Mouse (Mus musculus): ENCODE measurements at regions not wholly inside any gene's neighbourhood (a gene's known extent, or its start where the extent isn't known, plus 50 kb on each side); places are given as distances from the start of the nearest gene placed in this dataset.

GRCm38 (mm10) chr12:78055956-78056355 is 138.1 kb upstream of the Gm6657 start:
- DNase-seq (peak; percentile 79), ATAC-seq (ENCODE audit: low FRiP score, low TSS enrichment) (peak; percentile 48; the same call in 1 of the 2 replicates)
- H3K36me3 ChIP-seq (ENCODE audit: control insufficient read depth, insufficient read depth, low read length): no peaks in the 10 kb centered on the region
- WGBS: 2% methylated on average over 9 of the region's 9 CpGs
- no peak overlapping the region for H3K27ac ChIP-seq (replicated peaks; ENCODE audit: low read depth, low read length)
- peak overlapping the region; percentile 12; the same call in 1 of the 2 replicates for H3K4me3 ChIP-seq (replicated peaks; ENCODE audit: low read depth, low read length)
- H3K9ac ChIP-seq (replicated peaks; ENCODE audit: low read length): no peak overlapping the region
- 0 out of 2 replicates have a peak, but pooled peaks cover 4% of the 10 kb centered on the region for H3K4me1 ChIP-seq (ENCODE audit: control insufficient read depth, insufficient read depth, low read length)
- H3K9me3 ChIP-seq (ENCODE audit: control insufficient read depth, low read length): no peaks in the 10 kb centered on the region
- H3K27me3 ChIP-seq (ENCODE audit: control insufficient read depth, insufficient read depth, low read length): no peaks in the 10 kb centered on the region
- H3K4me2 ChIP-seq (ENCODE audit: low read length): peak overlapping the region; percentile 50

DNA sequence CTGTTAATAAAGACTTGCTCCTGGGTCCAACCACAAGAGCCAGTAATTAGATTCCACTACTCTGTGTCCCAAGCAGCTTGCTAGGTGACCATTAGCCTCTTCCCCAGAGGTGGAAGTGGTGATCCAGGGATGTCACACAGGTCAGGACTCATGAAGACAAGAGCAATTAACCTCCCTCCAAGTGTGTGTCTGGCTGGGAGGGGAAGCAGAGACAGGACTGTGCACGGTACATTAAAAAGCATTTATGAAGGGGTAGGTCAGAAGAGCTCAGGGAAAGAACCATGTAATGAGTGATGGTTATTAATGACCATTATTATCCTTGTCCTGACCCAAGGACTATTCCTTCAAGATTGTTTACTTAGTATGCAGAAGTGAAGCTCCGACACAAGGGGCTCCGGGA is 136.9 kb upstream of the Gm6657 start:
- Histone ChIP-seq H3K9me3 (ENCODE audit: control insufficient read depth, low read length) (no peaks in the 10 kb centered on the region), H3K4me1 (ENCODE audit: control insufficient read depth, insufficient read depth, low read length) (0 out of 2 replicates have a peak, but pooled peaks cover 4% of the 10 kb centered on the region), H3K4me3 (replicated peaks; ENCODE audit: low read depth, low read length) (no peak overlapping the region), H3K36me3 (ENCODE audit: control insufficient read depth, insufficient read depth, low read length) (no peaks in the 10 kb centered on the region), H3K27ac (replicated peaks; ENCODE audit: low read depth, low read length) (no peak overlapping the region), H3K27me3 (ENCODE audit: control insufficient read depth, insufficient read depth, low read length) (no peaks in the 10 kb centered on the region), H3K4me2 (ENCODE audit: low read length) (no peak overlapping the region), H3K9ac (replicated peaks; ENCODE audit: low read length) (no peak overlapping the region)
- 68% methylated on average over 3 of the region's 3 CpGs for WGBS
- ATAC-seq (ENCODE audit: low FRiP score, low TSS enrichment) (no peak), DNase-seq (no peak)

GRCm38 (mm10) chr12:78059965-78060364 is 134.1 kb upstream of the Gm6657 start:
- DNase-seq: no peak
- Histone ChIP-seq H3K27me3 (ENCODE audit: control insufficient read depth, insufficient read depth, low read length) (no peaks in the 10 kb centered on the region), H3K4me1 (ENCODE audit: control insufficient read depth, insufficient read depth, low read length) (0 out of 2 replicates have a peak, but pooled peaks cover 4% of the 10 kb centered on the region), H3K4me2 (ENCODE audit: low read length) (no peak overlapping the region), H3K27ac (replicated peaks; ENCODE audit: low read depth, low read length) (no peak overlapping the region), H3K9ac (replicated peaks; ENCODE audit: low read length) (no peak overlapping the region), H3K36me3 (ENCODE audit: control insufficient read depth, insufficient read depth, low read length) (no peaks in the 10 kb centered on the region), H3K4me3 (replicated peaks; ENCODE audit: low read depth, low read length) (no peak overlapping the region), H3K9me3 (ENCODE audit: control insufficient read depth, low read length) (no peaks in the 10 kb centered on the region)
- WGBS: 60% methylated on average over 5 of the region's 5 CpGs
- no peak for ATAC-seq (ENCODE audit: low FRiP score, low TSS enrichment)

GRCm38 (mm10) chr12:78066024-78066423 is 128.0 kb upstream of the Gm6657 start:
- H3K27me3 ChIP-seq (ENCODE audit: control insufficient read depth, insufficient read depth, low read length): no peaks in the 10 kb centered on the region
- no peak for ATAC-seq (ENCODE audit: low FRiP score, low TSS enrichment)
- 80% methylated on average over 6 of the region's 6 CpGs for WGBS
- H3K27ac ChIP-seq (replicated peaks; ENCODE audit: low read depth, low read length): no peak overlapping the region
- no peaks in the 10 kb centered on the region for H3K36me3 ChIP-seq (ENCODE audit: control insufficient read depth, insufficient read depth, low read length)
- no peak overlapping the region for H3K9ac ChIP-seq (replicated peaks; ENCODE audit: low read length)
- H3K9me3 ChIP-seq (ENCODE audit: control insufficient read depth, low read length): no peaks in the 10 kb centered on the region
- H3K4me1 ChIP-seq (ENCODE audit: control insufficient read depth, insufficient read depth, low read length): no peaks in the 10 kb centered on the region
- no peak overlapping the region for H3K4me2 ChIP-seq (ENCODE audit: low read length)
- H3K4me3 ChIP-seq (replicated peaks; ENCODE audit: low read depth, low read length): no peak overlapping the region
- DNase-seq: no peak

DNA sequence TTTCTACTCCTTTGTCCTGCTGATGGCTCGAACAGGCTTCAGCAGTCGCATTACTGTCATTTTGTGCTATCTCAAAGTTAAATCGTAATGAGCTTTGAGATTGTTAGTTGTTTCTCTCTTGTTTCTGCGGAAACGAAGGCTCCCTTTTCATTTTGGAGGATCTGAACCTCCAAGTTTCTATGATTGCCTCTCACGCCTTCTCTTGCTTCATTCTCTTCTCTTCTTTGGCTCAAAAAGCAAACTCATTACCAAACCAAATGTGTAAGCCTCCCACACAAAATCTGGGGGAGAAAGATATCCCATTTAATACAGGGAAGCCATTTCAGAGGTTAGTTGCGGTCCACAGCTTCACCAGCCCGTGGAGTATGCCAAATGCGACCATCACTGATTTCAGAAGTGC is 121.1 kb upstream of the Gm6657 start:
- H3K4me3 ChIP-seq (replicated peaks; ENCODE audit: low read depth, low read length): no peak overlapping the region
- no peak for DNase-seq
- 65% methylated on average over 9 of the region's 9 CpGs for WGBS
- ATAC-seq (ENCODE audit: low FRiP score, low TSS enrichment): no peak
- no peak overlapping the region for H3K9ac ChIP-seq (replicated peaks; ENCODE audit: low read length)
- H3K27me3 ChIP-seq (ENCODE audit: control insufficient read depth, insufficient read depth, low read length): no peaks in the 10 kb centered on the region
- H3K9me3 ChIP-seq (ENCODE audit: control insufficient read depth, low read length): no peaks in the 10 kb centered on the region
- no peak overlapping the region for H3K4me2 ChIP-seq (ENCODE audit: low read length)
- H3K36me3 ChIP-seq (ENCODE audit: control insufficient read depth, insufficient read depth, low read length): no peaks in the 10 kb centered on the region
- no peak overlapping the region for H3K27ac ChIP-seq (replicated peaks; ENCODE audit: low read depth, low read length)
- H3K4me1 ChIP-seq (ENCODE audit: control insufficient read depth, insufficient read depth, low read length): no peaks in the 10 kb centered on the region

GRCm38 (mm10) chr12:78074290-78074802 is 119.7 kb upstream of the Gm6657 start:
- Histone ChIP-seq H3K36me3 (ENCODE audit: control insufficient read depth, insufficient read depth, low read length) (no peaks in the 10 kb centered on the region), H3K27me3 (ENCODE audit: control insufficient read depth, insufficient read depth, low read length) (no peaks in the 10 kb centered on the region), H3K4me2 (ENCODE audit: low read length) (no peak overlapping the region), H3K9me3 (ENCODE audit: control insufficient read depth, low read length) (no peaks in the 10 kb centered on the region), H3K4me3 (replicated peaks; ENCODE audit: low read depth, low read length) (no peak overlapping the region), H3K4me1 (ENCODE audit: control insufficient read depth, insufficient read depth, low read length) (peaks cover 4% of the 10 kb centered on the region; the same call in 1 of the 2 replicates), H3K9ac (replicated peaks; ENCODE audit: low read length) (no peak overlapping the region), H3K27ac (replicated peaks; ENCODE audit: low read depth, low read length) (no peak overlapping the region)
- DNase-seq: no peak
- WGBS: 94% methylated on average over 8 of the region's 8 CpGs
- no peak for ATAC-seq (ENCODE audit: low FRiP score, low TSS enrichment)

DNA sequence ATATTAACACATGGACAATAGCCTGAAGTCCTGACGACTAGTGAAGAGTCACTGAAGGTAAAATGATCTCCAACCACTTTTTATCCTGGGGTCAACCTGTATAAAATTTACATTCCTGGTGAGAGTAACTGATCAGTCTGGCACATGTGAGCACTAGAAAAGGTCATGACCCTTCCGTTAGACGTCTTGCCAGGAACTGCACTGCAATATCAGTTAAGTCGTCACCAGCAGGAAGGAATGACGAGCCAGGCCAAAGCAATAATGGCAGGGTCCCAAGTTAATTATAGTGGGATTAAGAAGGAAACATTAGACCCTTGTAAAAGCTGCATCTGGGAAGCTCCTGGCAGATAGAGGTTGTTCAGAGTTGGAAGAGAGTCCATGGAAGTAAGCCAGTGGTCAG is 116.8 kb upstream of the Gm6657 start:
- Histone ChIP-seq H3K4me1 (ENCODE audit: control insufficient read depth, insufficient read depth, low read length) (peaks cover 4% of the 10 kb centered on the region; the same call in 1 of the 2 replicates), H3K36me3 (ENCODE audit: control insufficient read depth, insufficient read depth, low read length) (no peaks in the 10 kb centered on the region), H3K4me3 (replicated peaks; ENCODE audit: low read depth, low read length) (no peak overlapping the region), H3K9me3 (ENCODE audit: control insufficient read depth, low read length) (no peaks in the 10 kb centered on the region), H3K27me3 (ENCODE audit: control insufficient read depth, insufficient read depth, low read length) (no peaks in the 10 kb centered on the region), H3K9ac (replicated peaks; ENCODE audit: low read length) (no peak overlapping the region), H3K4me2 (ENCODE audit: low read length) (no peak overlapping the region), H3K27ac (replicated peaks; ENCODE audit: low read depth, low read length) (0 out of 2 replicates have a peak overlapping the region, but pooled peaks have one; percentile 45)
- 49% methylated on average over 5 of the region's 5 CpGs for WGBS
- DNase-seq: no peak
- ATAC-seq (ENCODE audit: low FRiP score, low TSS enrichment): no peak

DNA sequence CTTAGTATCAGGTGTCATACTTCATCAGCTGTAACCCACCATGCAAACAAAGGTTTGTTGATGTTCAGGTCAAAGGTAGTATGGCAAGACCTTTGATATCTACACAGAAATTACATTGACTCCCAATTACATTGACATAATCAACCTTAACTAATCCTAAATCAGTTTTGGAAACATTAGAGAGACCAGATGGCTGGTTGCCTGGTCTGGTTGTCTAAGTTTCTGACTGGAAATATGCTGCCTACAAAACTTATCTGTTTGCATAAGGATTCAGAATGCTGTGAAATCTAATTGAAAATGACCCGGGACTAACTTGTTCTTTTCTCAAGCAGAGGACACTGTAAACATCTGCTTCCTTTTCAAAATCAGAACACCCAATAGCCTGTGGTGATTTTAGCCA is 111.9 kb upstream of the Gm6657 start:
- no peaks in the 10 kb centered on the region for H3K27me3 ChIP-seq (ENCODE audit: control insufficient read depth, insufficient read depth, low read length)
- 84% methylated on average over 1 of the region's 1 CpGs for WGBS
- H3K9ac ChIP-seq (replicated peaks; ENCODE audit: low read length): no peak overlapping the region
- no peak overlapping the region for H3K27ac ChIP-seq (replicated peaks; ENCODE audit: low read depth, low read length)
- H3K9me3 ChIP-seq (ENCODE audit: control insufficient read depth, low read length): no peaks in the 10 kb centered on the region
- ATAC-seq (ENCODE audit: low FRiP score, low TSS enrichment): no peak
- H3K4me2 ChIP-seq (ENCODE audit: low read length): no peak overlapping the region
- DNase-seq: no peak
- no peaks in the 10 kb centered on the region for H3K36me3 ChIP-seq (ENCODE audit: control insufficient read depth, insufficient read depth, low read length)
- no peak overlapping the region for H3K4me3 ChIP-seq (replicated peaks; ENCODE audit: low read depth, low read length)
- H3K4me1 ChIP-seq (ENCODE audit: control insufficient read depth, insufficient read depth, low read length): peaks cover 4% of the 10 kb centered on the region; the same call in 1 of the 2 replicates

DNA sequence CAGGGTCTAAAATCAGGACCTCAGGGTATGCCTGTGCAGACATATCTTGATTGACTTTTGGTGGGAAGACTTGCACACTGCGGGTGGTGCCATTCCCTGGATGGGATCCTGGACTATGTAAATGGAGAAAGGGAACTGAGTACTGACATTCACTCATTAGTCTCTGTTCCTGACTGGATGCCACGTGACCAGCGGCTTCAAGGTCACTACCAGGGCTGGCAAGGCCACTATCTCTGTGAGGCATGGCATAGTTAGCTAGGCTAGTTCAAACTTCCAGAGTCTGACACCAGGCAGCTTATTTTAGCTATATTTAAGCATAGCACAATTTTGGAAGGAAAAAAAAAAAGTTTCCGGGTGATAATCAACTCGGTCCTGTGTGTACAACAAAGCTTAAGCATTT is 108.0 kb upstream of the Gm6657 start:
- Histone ChIP-seq H3K36me3 (ENCODE audit: control insufficient read depth, insufficient read depth, low read length) (no peaks in the 10 kb centered on the region), H3K9me3 (ENCODE audit: control insufficient read depth, low read length) (no peaks in the 10 kb centered on the region), H3K4me1 (ENCODE audit: control insufficient read depth, insufficient read depth, low read length) (no peaks in the 10 kb centered on the region), H3K27me3 (ENCODE audit: control insufficient read depth, insufficient read depth, low read length) (no peaks in the 10 kb centered on the region), H3K4me3 (replicated peaks; ENCODE audit: low read depth, low read length) (no peak overlapping the region), H3K27ac (replicated peaks; ENCODE audit: low read depth, low read length) (no peak overlapping the region), H3K9ac (replicated peaks; ENCODE audit: low read length) (no peak overlapping the region), H3K4me2 (ENCODE audit: low read length) (no peak overlapping the region)
- no peak for ATAC-seq (ENCODE audit: low FRiP score, low TSS enrichment)
- 85% methylated on average over 5 of the region's 5 CpGs for WGBS
- DNase-seq: no peak

All from midbrain, embryonic 14.5 days (tissue).